Mouse (Mus musculus): Measurements from ENCODE around the gene Bloc1s2.

DNA sequence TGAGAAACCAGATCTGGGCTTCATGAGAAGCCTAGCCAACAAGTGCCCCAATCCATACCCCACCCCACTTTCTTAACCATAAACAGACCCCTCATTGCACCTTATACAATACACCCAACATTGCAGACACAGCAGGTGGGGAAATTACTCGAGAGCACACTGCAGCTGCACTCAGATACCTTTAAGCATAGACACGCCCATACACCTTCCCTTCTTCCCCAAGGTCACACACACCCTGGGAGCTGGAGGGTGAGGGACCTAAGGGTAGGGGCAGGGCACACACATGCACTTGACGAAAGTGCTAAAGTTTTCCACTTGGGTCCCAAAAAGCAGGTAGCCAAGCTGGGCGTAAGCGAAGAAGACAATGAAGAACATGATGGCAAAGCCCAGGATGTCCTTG, 7.5 kb upstream of the Bloc1s2 start:
- TF ChIP-seq CTCF (IDR thresholded peaks at IDR 0.05; ENCODE audit: low read depth) (no peak), EP300 (IDR thresholded peaks at IDR 0.05; ENCODE audit: low read depth) (no peak)
